Mouse (Mus musculus): ENCODE measurements at regions not wholly inside any gene's neighbourhood (a gene's known extent, or its start where the extent isn't known, plus 50 kb on each side); places are given as distances from the start of the nearest gene placed in this dataset.

DNA sequence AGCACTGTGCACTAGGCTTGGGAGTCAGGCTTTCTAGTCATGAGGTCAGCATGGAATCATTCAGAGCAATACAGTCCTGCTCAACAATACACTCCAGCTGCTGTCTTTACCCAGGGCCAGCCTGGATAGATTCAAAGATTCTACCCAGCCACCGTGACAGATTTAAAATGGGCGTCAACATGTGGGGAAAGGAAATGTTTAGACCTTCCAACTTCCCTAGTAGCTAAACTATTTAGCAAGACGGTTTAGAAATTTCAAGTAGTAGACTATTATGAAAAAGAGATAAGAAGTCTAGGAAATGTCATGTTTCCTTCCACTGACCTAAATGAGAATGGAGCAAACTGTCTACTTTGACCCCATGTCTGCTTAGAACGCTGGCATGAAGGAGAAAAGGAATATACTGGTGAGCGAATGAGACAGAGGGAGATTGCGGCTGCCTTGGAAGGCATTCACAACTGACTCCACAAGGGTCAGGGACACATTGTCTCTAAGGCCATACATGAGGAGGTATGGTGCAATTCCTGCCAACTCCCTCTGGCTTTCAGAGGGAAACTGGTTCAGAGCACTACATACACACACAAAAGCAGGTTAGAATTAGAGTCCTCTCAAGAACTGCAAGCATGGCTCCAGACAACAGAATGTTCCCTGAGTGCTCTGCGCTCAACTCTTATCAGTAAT lies 364.6 kb upstream of the Acvr2a start:
- H3K79me2 ChIP-seq (replicated peaks; ENCODE audit: control insufficient read depth, insufficient read depth, low read length) = no peaks in the 10 kb centered on the region
- intact Hi-C loops (cut with DNase I) = no loop called here
- peaks cover 9% of the 10 kb centered on the region for H3K4me1 ChIP-seq (ENCODE audit: control insufficient read depth, insufficient read depth, low read length)
- no peak overlapping the region for H3K27ac ChIP-seq
- no peak overlapping the region for H3K4me3 ChIP-seq
- H3K36me3 ChIP-seq (ENCODE audit: control insufficient read depth, insufficient read depth, low read length) = 0 out of 2 replicates have a peak, but pooled peaks cover 2% of the 10 kb centered on the region
- TF ChIP-seq CTCF (IDR thresholded peaks at IDR 0.05) (no peak), EP300 (IDR thresholded peaks at IDR 0.05; ENCODE audit: insufficient read depth, low read depth, low read length) (no peak), POLR2A (IDR thresholded peaks at IDR 0.05; ENCODE audit: insufficient read depth, low read depth, low read length) (no peak)
- DNase-seq = no peak
- no peak overlapping the region for H3K9ac ChIP-seq (ENCODE audit: low read depth, low read length)
- H3K27me3 ChIP-seq (ENCODE audit: control insufficient read depth, insufficient read depth, low read length) = no peaks in the 10 kb centered on the region
- WGBS = 37% methylated on average over 7 of the region's 7 CpGs

DNA sequence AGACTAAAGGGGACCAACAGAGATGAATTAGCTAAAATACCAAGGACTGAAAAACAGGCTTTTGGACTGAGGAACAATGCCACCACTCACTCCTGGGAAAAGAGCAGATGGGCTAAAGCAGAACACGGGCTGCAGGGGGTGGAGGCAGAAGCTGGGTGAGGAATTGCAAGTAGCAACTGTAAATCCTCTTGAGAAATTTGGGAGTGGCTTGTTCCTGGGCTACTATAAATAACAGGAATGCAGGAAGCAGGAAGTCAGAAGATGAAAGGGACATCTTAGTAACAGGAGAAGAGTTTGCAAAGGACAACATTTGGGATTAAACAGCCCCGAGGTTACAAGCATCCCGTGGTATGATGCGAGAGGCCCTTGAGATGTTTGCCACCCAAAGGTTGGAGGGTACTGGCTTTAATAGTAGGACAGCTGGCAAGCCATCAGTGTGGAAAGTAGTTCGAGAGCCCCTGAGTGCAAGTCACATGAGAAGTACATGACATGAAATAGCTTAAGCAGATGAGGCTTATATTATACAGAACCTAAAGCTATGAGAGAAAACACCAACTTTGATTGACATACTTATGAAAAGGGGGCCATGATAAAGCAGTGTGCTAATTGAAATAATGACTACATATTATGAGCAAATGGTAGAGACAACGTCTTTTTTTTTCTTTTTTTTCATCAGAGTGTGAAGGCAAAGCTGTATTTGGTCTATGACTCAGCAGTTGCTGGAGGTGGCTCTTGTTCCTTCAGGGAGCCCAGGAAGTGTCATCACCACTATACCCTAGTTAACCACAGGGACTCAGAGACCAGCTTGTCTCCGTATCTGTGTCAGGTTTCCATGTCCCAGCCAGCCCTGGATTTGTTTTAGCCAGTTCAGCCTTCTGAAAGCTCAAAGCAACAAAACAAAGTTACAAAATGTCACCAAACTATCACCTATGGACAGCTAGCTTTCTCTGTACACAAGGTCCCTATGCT lies 357.6 kb upstream of the Acvr2a start:
- peak in 1 of 2 experiments; percentile 13 for DNase-seq
- Histone ChIP-seq H3K4me1 (ENCODE audit: control insufficient read depth, insufficient read depth, low read length) (peaks cover 5% of the 10 kb centered on the region), H3K36me3 (ENCODE audit: control insufficient read depth, insufficient read depth, low read length) (peaks cover 5% of the 10 kb centered on the region; the same call in 1 of the 2 replicates), H3K79me2 (replicated peaks; ENCODE audit: control insufficient read depth, insufficient read depth, low read length) (no peaks in the 10 kb centered on the region), H3K9ac (ENCODE audit: low read depth, low read length) (no peak overlapping the region), H3K27ac (peak overlapping the region; percentile 56), H3K4me3 (no peak overlapping the region), H3K27me3 (ENCODE audit: control insufficient read depth, insufficient read depth, low read length) (no peaks in the 10 kb centered on the region)
- TF ChIP-seq EP300 (IDR thresholded peaks at IDR 0.05; ENCODE audit: insufficient read depth, low read depth, low read length) = no peak
- 0 out of 2 replicates have a peak, but pooled peaks have one; percentile 7 for TF ChIP-seq CTCF (IDR thresholded peaks at IDR 0.05)
- TF ChIP-seq POLR2A (IDR thresholded peaks at IDR 0.05; ENCODE audit: insufficient read depth, low read depth, low read length) = no peak
- intact Hi-C loops (cut with DNase I) = loop anchor here (5.0 kb wide), 1 partner anchor 69 kb away; no protein-coding TSS in a partner anchor
- WGBS = 28% methylated on average over 7 of the region's 7 CpGs

DNA sequence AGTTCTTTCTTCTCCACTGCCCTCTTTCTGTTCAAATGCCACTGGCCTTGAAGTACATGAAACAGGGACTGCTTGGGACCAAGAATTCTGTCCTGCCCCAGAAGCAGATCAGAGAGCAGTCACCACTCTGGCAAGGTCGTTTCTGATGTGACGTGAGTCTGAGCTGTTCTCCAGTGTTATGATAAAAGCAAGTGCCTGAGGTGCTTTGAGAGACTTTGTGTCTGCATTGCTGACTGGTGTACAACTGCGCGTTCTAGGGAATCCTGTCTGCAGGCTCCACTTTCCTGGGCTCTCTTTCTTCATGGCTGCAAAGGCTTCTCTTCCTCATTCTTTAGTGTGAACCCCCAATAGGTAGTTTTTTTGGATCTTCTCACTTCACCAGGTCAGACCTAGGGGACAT lies 356.8 kb upstream of the Acvr2a start:
- Histone ChIP-seq H3K27me3 (ENCODE audit: control insufficient read depth, insufficient read depth, low read length) (no peaks in the 10 kb centered on the region), H3K9ac (ENCODE audit: low read depth, low read length) (no peak overlapping the region), H3K36me3 (ENCODE audit: control insufficient read depth, insufficient read depth, low read length) (peaks cover 5% of the 10 kb centered on the region; the same call in 1 of the 2 replicates), H3K27ac (peak overlapping the region; percentile 56; the same call in 1 of the 2 replicates), H3K4me1 (ENCODE audit: control insufficient read depth, insufficient read depth, low read length) (peaks cover 5% of the 10 kb centered on the region), H3K4me3 (no peak overlapping the region), H3K79me2 (replicated peaks; ENCODE audit: control insufficient read depth, insufficient read depth, low read length) (no peaks in the 10 kb centered on the region)
- no peak for DNase-seq
- TF ChIP-seq EP300 (IDR thresholded peaks at IDR 0.05; ENCODE audit: insufficient read depth, low read depth, low read length) (0 out of 2 replicates have a peak, but pooled peaks have one; percentile 17), POLR2A (IDR thresholded peaks at IDR 0.05; ENCODE audit: insufficient read depth, low read depth, low read length) (no peak)
- intact Hi-C loops (cut with DNase I) = loop anchor here (5.0 kb wide), 1 partner anchor 70 kb away; no protein-coding TSS in a partner anchor
- 53% methylated on average over 4 of the region's 4 CpGs for WGBS

- Histone ChIP-seq H3K27ac (no peak overlapping the region), H3K9ac (ENCODE audit: low read depth, low read length) (no peak overlapping the region), H3K27me3 (ENCODE audit: control insufficient read depth, insufficient read depth, low read length) (no peaks in the 10 kb centered on the region), H3K79me2 (replicated peaks; ENCODE audit: control insufficient read depth, insufficient read depth, low read length) (no peaks in the 10 kb centered on the region), H3K36me3 (ENCODE audit: control insufficient read depth, insufficient read depth, low read length) (no peaks in the 10 kb centered on the region), H3K4me1 (ENCODE audit: control insufficient read depth, insufficient read depth, low read length) (peaks cover 4% of the 10 kb centered on the region), H3K4me3 (no peak overlapping the region)
- intact Hi-C loops (cut with DNase I) = no loop called here
- 64% methylated on average over 4 of the region's 4 CpGs for WGBS
- no peak for TF ChIP-seq CTCF (IDR thresholded peaks at IDR 0.05)
- no peak for TF ChIP-seq EP300 (IDR thresholded peaks at IDR 0.05; ENCODE audit: insufficient read depth, low read depth, low read length)
- no peak for TF ChIP-seq POLR2A (IDR thresholded peaks at IDR 0.05; ENCODE audit: insufficient read depth, low read depth, low read length)
- no peak for DNase-seq
Observed at GRCm38 (mm10) chr2:48465483-48465882, 348.4 kb upstream of the Acvr2a start.

- Histone ChIP-seq H3K4me1 (ENCODE audit: control insufficient read depth, insufficient read depth, low read length) (peaks cover 4% of the 10 kb centered on the region), H3K4me3 (no peak overlapping the region), H3K27me3 (ENCODE audit: control insufficient read depth, insufficient read depth, low read length) (no peaks in the 10 kb centered on the region), H3K79me2 (replicated peaks; ENCODE audit: control insufficient read depth, insufficient read depth, low read length) (no peaks in the 10 kb centered on the region), H3K9ac (ENCODE audit: low read depth, low read length) (no peak overlapping the region), H3K27ac (peak overlapping the region; percentile 70), H3K36me3 (ENCODE audit: control insufficient read depth, insufficient read depth, low read length) (no peaks in the 10 kb centered on the region)
- intact Hi-C loops (cut with DNase I) = loop anchor here (2.0 kb wide), 1 partner anchor 70 kb away; no protein-coding TSS in a partner anchor
- TF ChIP-seq EP300 (IDR thresholded peaks at IDR 0.05; ENCODE audit: insufficient read depth, low read depth, low read length) (no peak), CTCF (IDR thresholded peaks at IDR 0.05) (no peak), POLR2A (IDR thresholded peaks at IDR 0.05; ENCODE audit: insufficient read depth, low read depth, low read length) (no peak)
- 42% methylated on average over 4 of the region's 4 CpGs for WGBS
- no peak for DNase-seq
Observed at GRCm38 (mm10) chr2:48468895-48469294, 345.0 kb upstream of the Acvr2a start.
